Mouse (Mus musculus) myocyte (in vitro differentiated cells): ENCODE data around the gene Tdrd5. TPM values are rescaled to one million over a fixed set of nuclear protein-coding genes. Genes with fewer than 3 reads are reported as not detected.
"Not testable (repeated sequence)": the region's sequence is repeated elsewhere in the genome, so short reads cannot be mapped to it uniquely, and the experiment has no call there.

Source experiments
- H3K27me3 ChIP-seq: one replicate; pipeline ENCODE4 v1.6.1; 2011; ENCODE audit not compliant: control insufficient read depth, insufficient read depth, insufficient read length
- H3K36me3 ChIP-seq: one replicate; pipeline ENCODE4 v1.6.1; 2011; ENCODE audit not compliant: control insufficient read depth, insufficient read depth
- H3K4me2 ChIP-seq: one replicate; pipeline ENCODE4 v1.6.1; 2011; ENCODE audit warnings: low read depth, control low read depth
- H3K4me3 ChIP-seq: one replicate; pipeline ENCODE4 v1.5.1; 2011; ENCODE audit warnings: mild to moderate bottlenecking, control low read depth, moderate library complexity
- H3K79me2 ChIP-seq: one replicate; pipeline ENCODE4 v1.6.1; 2011; ENCODE audit not compliant: control insufficient read depth, insufficient read depth
- H3ac ChIP-seq: one replicate; pipeline ENCODE4 v1.6.1; 2011; ENCODE audit not compliant: control insufficient read depth, insufficient read length
- CEBPB ChIP-seq: IDR thresholded peaks from 2 replicates; pipeline ENCODE4 v1.6.1; 2011; ENCODE audit warnings: mild to moderate bottlenecking, moderate library complexity; ENCODE audit not compliant: poor library complexity, insufficient read depth, severe bottlenecking
- E2F4 ChIP-seq: IDR thresholded peaks from one replicate; pipeline ENCODE4 v1.6.1; 2011; ENCODE audit warnings: mild to moderate bottlenecking, control low read depth, moderate library complexity; ENCODE audit not compliant: insufficient read depth
- MAX ChIP-seq: IDR thresholded peaks from one replicate; pipeline ENCODE4 v1.6.1; 2011; ENCODE audit warnings: low read depth, mild to moderate bottlenecking, control low read depth
- MYOD1 ChIP-seq, 3 experiments: IDR thresholded peaks; one replicate each; pipeline ENCODE4 v1.6.1; 2011; ENCODE audit warnings: control low read depth in 2 of 3, low read depth in 2 of 3, mild to moderate bottlenecking in 2 of 3, moderate library complexity in 1 of 3; ENCODE audit not compliant: insufficient read length in 2 of 3, control insufficient read depth in 1 of 3
- MYOG ChIP-seq, 3 experiments: IDR thresholded peaks; one replicate each; pipeline ENCODE4 v1.6.1; 2011; ENCODE audit warnings: control low read depth in 2 of 3, low read depth in 2 of 3, mild to moderate bottlenecking in 2 of 3; ENCODE audit not compliant: insufficient read length in 2 of 3, control insufficient read depth in 1 of 3, insufficient read depth in 1 of 3
- POLR2A ChIP-seq: IDR thresholded peaks from one replicate; pipeline ENCODE4 v1.6.1; 2011; ENCODE audit warnings: low read depth, mild to moderate bottlenecking, control low read depth, moderate library complexity; ENCODE audit not compliant: insufficient read length
- POLR2AphosphoS2 ChIP-seq: IDR thresholded peaks from one replicate; pipeline ENCODE4 v1.6.1; 2011; ENCODE audit warnings: low read depth, control low read depth; ENCODE audit not compliant: insufficient read length
- REST ChIP-seq: IDR thresholded peaks from one replicate; pipeline ENCODE4 v1.6.1; 2011; ENCODE audit warnings: mild to moderate bottlenecking, control low read depth, moderate library complexity; ENCODE audit not compliant: insufficient read depth, insufficient read length
- SRF ChIP-seq: IDR thresholded peaks from one replicate; pipeline ENCODE4 v1.6.1; 2011; ENCODE audit warnings: low read depth; ENCODE audit not compliant: control insufficient read depth, insufficient read length
- TCF12 ChIP-seq: IDR thresholded peaks from one replicate; pipeline ENCODE4 v1.6.1; 2011; ENCODE audit warnings: mild to moderate bottlenecking, control low read depth; ENCODE audit not compliant: poor library complexity, insufficient read depth, severe bottlenecking
- TCF3 ChIP-seq: IDR thresholded peaks from one replicate; pipeline ENCODE4 v1.6.1; 2011; ENCODE audit warnings: low read depth, control low read depth; ENCODE audit not compliant: insufficient read length
- USF1 ChIP-seq: IDR thresholded peaks from one replicate; pipeline ENCODE4 v1.6.1; 2011; ENCODE audit warnings: low read depth, mild to moderate bottlenecking, control low read depth, moderate library complexity
- polyA plus RNA-seq: library from polyadenylated mRNA; unstranded; fragments of >200 nt; fragmentation: generic; extraction: Trizol; gene quantifications from one replicate; pipeline ENCODE4 v1.2.1, GENCODE M21; 2012; ENCODE audit warnings: missing spikeins

The Tdrd5 gene
- polyA plus RNA-seq, 1 experiment, result 0.05 TPM

GRCm38 (mm10) chr1:156284207-156284606 lies 19.3 kb downstream of the Tdrd5 start:
- H3K79me2 ChIP-seq, result no peaks in the 10 kb centered on the region
- TF ChIP-seq TCF3 (no peak), POLR2AphosphoS2 (no peak), MYOD1 (IDR thresholded peaks at IDR 0.05; ENCODE audit: control insufficient read depth in 1 of 3, insufficient read length in 2 of 3, low read depth in 2 of 3) (no peak), USF1 (no peak), MAX (no peak), POLR2A (no peak), REST (no peak), CEBPB (no peak), E2F4 (no peak), SRF (no peak), MYOG (IDR thresholded peaks at IDR 0.05; ENCODE audit: control insufficient read depth in 1 of 3, insufficient read depth in 1 of 3, insufficient read length in 2 of 3, low read depth in 2 of 3) (no peak), TCF12 (no peak)
- no peak overlapping the region for H3K4me3 ChIP-seq
- no peak overlapping the region for H3ac ChIP-seq
- no peaks in the 10 kb centered on the region for H3K27me3 ChIP-seq
- H3K4me2 ChIP-seq, result no peak overlapping the region
- H3K36me3 ChIP-seq, result no peaks in the 10 kb centered on the region

DNA sequence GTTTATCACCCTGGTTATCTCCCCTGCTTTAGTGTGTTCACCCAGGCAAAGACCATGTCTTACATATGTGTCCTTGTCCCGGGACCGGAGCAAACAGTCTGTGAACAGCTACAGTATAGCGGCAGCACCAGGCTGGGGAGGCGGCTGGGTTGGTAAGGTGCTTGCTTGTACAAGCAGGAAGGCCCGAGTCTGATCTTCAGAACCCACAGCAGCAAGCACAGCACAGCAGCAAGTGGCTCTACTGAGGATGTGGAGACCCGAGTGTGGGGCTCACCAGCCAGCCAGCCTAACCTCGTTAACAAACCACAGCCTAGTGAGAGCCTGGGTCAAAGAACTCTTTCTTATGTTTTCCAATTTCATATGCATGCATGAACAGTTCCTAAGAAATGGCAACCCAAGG lies 23.3 kb downstream of the Tdrd5 start:
- TF ChIP-seq MYOG (IDR thresholded peaks at IDR 0.05; ENCODE audit: control insufficient read depth in 1 of 3, insufficient read depth in 1 of 3, insufficient read length in 2 of 3, low read depth in 2 of 3), result no peak
- TF ChIP-seq E2F4, result no peak
- no peak for TF ChIP-seq MYOD1 (IDR thresholded peaks at IDR 0.05; ENCODE audit: control insufficient read depth in 1 of 3, insufficient read length in 2 of 3, low read depth in 2 of 3)
- no peak for TF ChIP-seq CEBPB
- no peak for TF ChIP-seq REST
- no peak for TF ChIP-seq POLR2AphosphoS2
- TF ChIP-seq MAX, result no peak
- no peak for TF ChIP-seq SRF
- no peak for TF ChIP-seq TCF12
- Histone ChIP-seq H3ac (no peak overlapping the region), H3K4me3 (no peak overlapping the region), H3K79me2 (no peaks in the 10 kb centered on the region), H3K36me3 (no peaks in the 10 kb centered on the region), H3K4me2 (no peak overlapping the region), H3K27me3 (no peaks in the 10 kb centered on the region)

DNA sequence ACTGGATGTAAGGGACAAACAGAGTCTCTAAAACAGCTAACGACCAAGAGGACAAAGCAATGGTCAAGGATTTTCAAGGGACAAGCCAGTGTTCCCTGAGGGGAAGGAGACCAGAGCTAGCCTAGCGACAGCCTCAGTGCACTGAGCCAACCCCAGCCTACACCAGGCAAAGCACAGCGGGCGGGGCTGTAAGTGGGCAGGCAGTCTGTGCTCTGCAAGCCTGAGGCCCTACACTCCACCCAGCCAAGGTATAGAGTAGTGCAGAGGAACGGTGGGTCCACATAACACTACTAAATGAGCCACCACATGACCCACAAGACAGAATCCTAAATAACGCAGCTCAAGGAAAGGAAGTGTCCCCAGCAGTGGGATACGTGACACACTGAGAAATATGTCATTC lies 29.8 kb downstream of the Tdrd5 start:
- H3K79me2 ChIP-seq, result no peaks in the 10 kb centered on the region
- H3K4me3 ChIP-seq, result no peak overlapping the region
- no peak overlapping the region for H3ac ChIP-seq
- no peaks in the 10 kb centered on the region for H3K27me3 ChIP-seq
- H3K4me2 ChIP-seq, result no peak overlapping the region
- H3K36me3 ChIP-seq, result no peaks in the 10 kb centered on the region
- no peak for TF ChIP-seq CEBPB
- TF ChIP-seq E2F4, result no peak
- TF ChIP-seq TCF3, result no peak
- TF ChIP-seq POLR2AphosphoS2, result no peak
- TF ChIP-seq USF1, result no peak
- TF ChIP-seq MYOD1 (IDR thresholded peaks at IDR 0.05; ENCODE audit: control insufficient read depth in 1 of 3, insufficient read length in 2 of 3, low read depth in 2 of 3), result no peak
- no peak for TF ChIP-seq MYOG (IDR thresholded peaks at IDR 0.05; ENCODE audit: control insufficient read depth in 1 of 3, insufficient read depth in 1 of 3, insufficient read length in 2 of 3, low read depth in 2 of 3)
- TF ChIP-seq REST, result no peak
- TF ChIP-seq SRF, result no peak
- no peak for TF ChIP-seq TCF12
- TF ChIP-seq MAX, result no peak
- TF ChIP-seq POLR2A, result no peak

DNA sequence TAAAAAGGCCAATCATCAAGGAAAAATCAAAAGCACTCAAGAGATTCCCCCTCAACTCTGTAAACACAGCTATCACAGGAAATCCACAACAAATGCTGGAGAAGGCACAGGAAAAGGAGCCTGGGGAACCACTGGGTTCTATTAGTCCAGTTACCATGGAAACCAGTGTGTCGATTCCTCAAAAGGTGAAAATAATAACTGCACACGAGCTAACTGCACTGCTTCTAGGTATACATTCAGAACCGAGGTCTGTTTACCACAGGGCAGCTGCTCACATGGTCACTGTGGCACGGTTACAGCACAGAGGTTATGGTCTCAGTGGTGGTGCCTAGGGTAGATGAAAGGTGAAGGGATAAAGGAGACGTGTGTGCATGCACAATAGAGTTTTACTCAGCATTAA lies 31.8 kb downstream of the Tdrd5 start:
- H3ac ChIP-seq, result no peak overlapping the region
- H3K4me3 ChIP-seq, result no peak overlapping the region
- no peak overlapping the region for H3K4me2 ChIP-seq
- no peaks in the 10 kb centered on the region for H3K36me3 ChIP-seq
- no peaks in the 10 kb centered on the region for H3K27me3 ChIP-seq
- no peaks in the 10 kb centered on the region for H3K79me2 ChIP-seq
- TF ChIP-seq POLR2AphosphoS2 (no peak), POLR2A (no peak), USF1 (no peak), MYOG (IDR thresholded peaks at IDR 0.05; ENCODE audit: control insufficient read depth in 1 of 3, insufficient read depth in 1 of 3, insufficient read length in 2 of 3, low read depth in 2 of 3) (no peak), MYOD1 (IDR thresholded peaks at IDR 0.05; ENCODE audit: control insufficient read depth in 1 of 3, insufficient read length in 2 of 3, low read depth in 2 of 3) (no peak), E2F4 (no peak), MAX (no peak), TCF12 (no peak), CEBPB (no peak), SRF (no peak), REST (no peak)

DNA sequence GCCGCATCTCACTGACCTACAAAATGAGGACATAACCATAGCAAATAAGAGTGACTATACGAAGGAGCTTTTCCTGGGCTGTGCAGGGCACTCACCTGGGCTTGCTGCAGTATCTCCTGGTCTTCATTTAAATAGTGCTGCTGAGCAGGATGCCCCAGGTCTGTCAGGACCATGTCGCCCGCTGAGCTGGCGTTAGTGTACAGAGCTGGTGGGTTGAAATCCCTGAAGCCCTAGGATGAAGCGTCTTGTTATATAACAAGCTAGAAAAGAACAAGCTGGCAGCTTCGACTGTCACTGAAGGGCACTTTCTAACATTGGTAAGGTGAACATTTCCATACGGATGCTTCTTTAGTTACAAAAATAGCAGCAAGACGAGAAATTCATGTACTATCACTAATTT lies 33.0 kb downstream of the Tdrd5 start:
- no peak for TF ChIP-seq TCF12
- TF ChIP-seq MYOD1 (IDR thresholded peaks at IDR 0.05; ENCODE audit: control insufficient read depth in 1 of 3, insufficient read length in 2 of 3, low read depth in 2 of 3), result no peak
- no peaks in the 10 kb centered on the region for H3K36me3 ChIP-seq

DNA sequence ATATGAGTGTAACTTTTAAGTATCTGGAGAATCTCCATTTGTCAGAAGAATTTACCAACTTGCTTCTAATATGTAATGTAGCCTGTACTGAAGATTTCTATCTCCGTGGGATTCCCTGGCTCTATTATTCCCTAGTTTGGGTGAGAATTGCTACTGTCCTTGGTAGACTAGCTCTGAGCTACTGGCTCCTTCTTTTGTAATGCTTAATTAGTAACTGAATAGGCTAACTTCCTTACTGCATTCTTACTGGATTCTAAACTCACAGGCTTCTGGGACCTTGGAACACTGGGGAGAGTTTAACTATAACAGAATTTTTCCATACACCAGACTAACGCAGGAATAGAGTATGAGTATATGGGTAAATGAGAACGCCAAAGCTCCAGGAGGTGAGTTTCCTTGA lies 34.9 kb downstream of the Tdrd5 start:
- not testable (repeated sequence) for H3K4me3 ChIP-seq, H3K4me2 ChIP-seq, H3K79me2 ChIP-seq, H3K27me3 ChIP-seq, H3K36me3 ChIP-seq, H3ac ChIP-seq

More for the DNA sequence above, 33.0 kb downstream of the Tdrd5 start:
- H3K4me2 ChIP-seq, result no peak overlapping the region
- no peak overlapping the region for H3ac ChIP-seq
- no peaks in the 10 kb centered on the region for H3K79me2 ChIP-seq
- no peak overlapping the region for H3K4me3 ChIP-seq
- H3K27me3 ChIP-seq, result no peaks in the 10 kb centered on the region
